Mouse (Mus musculus) CH12.LX (cell line): ENCODE measurements around the gene Itga6. TPM values are rescaled to one million over a fixed set of nuclear protein-coding genes. Genes with fewer than 3 reads are reported as not detected.
A peak's percentile ranks its signal among the peaks of the same experiment; 100 is the strongest.

Source experiments
- DNase-seq: peaks from one replicate; pipeline ENCODE4 v3.0.0-alpha.2; 2013; ENCODE audit errors: extremely low read depth
- H3K27ac ChIP-seq: 2 replicates; pipeline ENCODE4 v1.5.1; 2012; ENCODE audit warnings: low read depth, mild to moderate bottlenecking, control low read depth, moderate library complexity; ENCODE audit not compliant: insufficient read depth
- H3K27me3 ChIP-seq: replicated peaks from 2 replicates; pipeline ENCODE3; 2012; ENCODE audit warnings: inconsistent platforms
- H3K36me3 ChIP-seq, 2 experiments: replicated peaks in 1 of 2; 2 replicates each; pipeline versions ENCODE3 to v1.6.1; 2012; ENCODE audit warnings: inconsistent platforms in 1 of 2, low read length in 1 of 2, mild to moderate bottlenecking in 1 of 2, mixed read lengths in 1 of 2, moderate library complexity in 1 of 2; ENCODE audit not compliant: control insufficient read depth in 1 of 2, insufficient read depth in 1 of 2
- H3K4me1 ChIP-seq, 2 experiments: 2 replicates each; pipeline ENCODE4 v1.6.1; 2012; ENCODE audit warnings: inconsistent platforms in 1 of 2, moderate library complexity in 1 of 2; ENCODE audit not compliant: insufficient read depth in 2 of 2, control insufficient read depth in 1 of 2
- H3K4me2 ChIP-seq: 2 replicates; pipeline ENCODE4 v1.6.1; 2012; ENCODE audit warnings: low read depth, mild to moderate bottlenecking, control low read depth; ENCODE audit not compliant: poor library complexity, insufficient read depth, severe bottlenecking
- H3K4me3 ChIP-seq, 3 experiments: fragments of 150-350 bp in 1 of 3; sonication (generic) in 1 of 3; replicated peaks in 1 of 3; 2 replicates each; pipeline versions ENCODE3 to v1.5.1; 2011 to 2012; ENCODE audit warnings: low read depth in 2 of 3, low read length in 2 of 3, mild to moderate bottlenecking in 2 of 3, moderate library complexity in 2 of 3, control low read depth in 1 of 3, improper control_type of control experiment in 1 of 3, inconsistent platforms in 1 of 3, mixed read lengths in 1 of 3; ENCODE audit not compliant: poor library complexity in 1 of 3
- H3K79me2 ChIP-seq: replicated peaks from 2 replicates; pipeline ENCODE4 v1.6.1; 2012; ENCODE audit warnings: mild to moderate bottlenecking, moderate library complexity; ENCODE audit not compliant: control insufficient read depth, poor library complexity, insufficient read depth, severe bottlenecking; ENCODE audit errors: extremely low read depth
- H3K9ac ChIP-seq: 2 replicates; pipeline ENCODE4 v1.6.1; 2012; ENCODE audit warnings: low read depth, mild to moderate bottlenecking, control low read depth, moderate library complexity; ENCODE audit not compliant: insufficient read depth
- H3K9me3 ChIP-seq: replicated peaks from 2 replicates; pipeline ENCODE3; 2012; ENCODE audit warnings: low read length, inconsistent platforms, mixed read lengths
- BHLHE40 ChIP-seq: IDR thresholded peaks from 2 replicates; pipeline ENCODE4 v1.6.1; 2011; ENCODE audit warnings: mild to moderate bottlenecking, low read depth, low read length, improper control_type of control experiment
- CHD1 ChIP-seq: IDR thresholded peaks from 2 replicates; pipeline ENCODE4 v1.6.1; 2012; ENCODE audit warnings: low read depth, low read length, improper control_type of control experiment, inconsistent platforms
- CHD2 ChIP-seq: IDR thresholded peaks from 2 replicates; pipeline ENCODE4 v1.6.1; 2011; ENCODE audit warnings: low read length, improper control_type of control experiment
- CTCF ChIP-seq, 2 experiments: IDR thresholded peaks in 1 of 2; conservative IDR thresholded peaks in 1 of 2; 2 replicates each; pipeline ENCODE4 v1.5.1; 2011 to 2012; ENCODE audit warnings: low read depth in 2 of 2, low read length in 2 of 2, improper control_type of control experiment in 1 of 2, inconsistent platforms in 1 of 2, mild to moderate bottlenecking in 1 of 2, moderate library complexity in 1 of 2
- ELF1 ChIP-seq: IDR thresholded peaks from 2 replicates; pipeline ENCODE4 v1.6.1; 2014; ENCODE audit warnings: low read depth, mild to moderate bottlenecking, inconsistent platforms, low read length, improper control_type of control experiment
- EP300 ChIP-seq: IDR thresholded peaks from 2 replicates; pipeline ENCODE4 v1.6.1; 2011; ENCODE audit warnings: low read length, improper control_type of control experiment
- ETS1 ChIP-seq: conservative IDR thresholded peaks from 2 replicates; pipeline ENCODE4 v1.6.1; 2012; ENCODE audit warnings: low read depth, mild to moderate bottlenecking, inconsistent platforms, low read length, improper control_type of control experiment, moderate library complexity
- JUN ChIP-seq: IDR thresholded peaks from 2 replicates; pipeline ENCODE4 v1.6.1; 2011; ENCODE audit warnings: low read depth, mild to moderate bottlenecking, low read length, improper control_type of control experiment, moderate library complexity; ENCODE audit not compliant: insufficient read depth
- JUND ChIP-seq: conservative IDR thresholded peaks from 2 replicates; pipeline ENCODE4 v1.6.1; 2011; ENCODE audit warnings: low read depth, low read length, improper control_type of control experiment
- KAT2A ChIP-seq: IDR thresholded peaks from 2 replicates; pipeline ENCODE4 v1.6.1; 2012; ENCODE audit warnings: low read length, improper control_type of control experiment, inconsistent platforms; ENCODE audit not compliant: insufficient replicate concordance
- MAFK ChIP-seq: IDR thresholded peaks from 2 replicates; pipeline ENCODE4 v1.6.1; 2011; ENCODE audit warnings: low read length, improper control_type of control experiment; ENCODE audit not compliant: insufficient replicate concordance
- MEF2A ChIP-seq: IDR thresholded peaks from 2 replicates; pipeline ENCODE4 v1.6.1; 2014; ENCODE audit warnings: low read depth, mild to moderate bottlenecking, inconsistent platforms, low read length, improper control_type of control experiment, borderline replicate concordance
- MXI1 ChIP-seq: IDR thresholded peaks from 2 replicates; pipeline ENCODE4 v1.6.1; 2011; ENCODE audit warnings: mild to moderate bottlenecking, low read depth, low read length, improper control_type of control experiment
- MYC ChIP-seq: IDR thresholded peaks from 2 replicates; pipeline ENCODE4 v1.6.1; 2011; ENCODE audit warnings: low read depth, mild to moderate bottlenecking, improper control_type of control experiment, low read length
- NELFE ChIP-seq: IDR thresholded peaks from 2 replicates; pipeline ENCODE4 v1.6.1; 2011; ENCODE audit warnings: low read depth, low read length, improper control_type of control experiment
- NRF1 ChIP-seq: IDR thresholded peaks from 2 replicates; pipeline ENCODE4 v1.6.1; 2014; ENCODE audit warnings: low read depth, mild to moderate bottlenecking, inconsistent platforms, low read length, improper control_type of control experiment, moderate library complexity
- POLR2A ChIP-seq: IDR thresholded peaks from 2 replicates; pipeline ENCODE4 v1.6.1; 2011; ENCODE audit warnings: low read depth, mild to moderate bottlenecking, improper control_type of control experiment, low read length
- SIN3A ChIP-seq: IDR thresholded peaks from 2 replicates; pipeline ENCODE4 v1.6.1; 2012; ENCODE audit warnings: low read length, improper control_type of control experiment, inconsistent platforms
- SMC3 ChIP-seq: IDR thresholded peaks from 2 replicates; pipeline ENCODE4 v1.6.1; 2011; ENCODE audit warnings: low read depth, low read length, improper control_type of control experiment
- TBP ChIP-seq: conservative IDR thresholded peaks from 2 replicates; pipeline ENCODE4 v1.6.1; 2011; ENCODE audit warnings: low read depth, low read length, improper control_type of control experiment
- TCF12 ChIP-seq: IDR thresholded peaks from 2 replicates; pipeline ENCODE4 v1.6.1; 2014; ENCODE audit warnings: low read depth, mild to moderate bottlenecking, inconsistent platforms, low read length, improper control_type of control experiment
- USF2 ChIP-seq: conservative IDR thresholded peaks from 2 replicates; pipeline ENCODE4 v1.6.1; 2011; ENCODE audit warnings: low read depth, low read length, improper control_type of control experiment
- ZC3H11A ChIP-seq: IDR thresholded peaks from 2 replicates; pipeline ENCODE4 v1.6.1; 2012; ENCODE audit warnings: low read depth, mild to moderate bottlenecking, inconsistent platforms, low read length, improper control_type of control experiment
- ZKSCAN1 ChIP-seq: IDR thresholded peaks from 2 replicates; pipeline ENCODE4 v1.6.1; 2012; ENCODE audit warnings: low read depth, inconsistent platforms, low read length, improper control_type of control experiment, borderline replicate concordance
- ZMIZ1 ChIP-seq: IDR thresholded peaks from 2 replicates; pipeline ENCODE4 v1.6.1; 2012; ENCODE audit warnings: low read depth, mild to moderate bottlenecking, inconsistent platforms, low read length, improper control_type of control experiment
- ZNF384 ChIP-seq: IDR thresholded peaks from 2 replicates; pipeline ENCODE4 v1.6.1; 2012; ENCODE audit warnings: low read depth, low read length, improper control_type of control experiment, inconsistent platforms
- dilution Hi-C: fragments of 300-500 bp; cut with MboI; formaldehyde crosslinking; loops from 2 replicates; pipeline ENCODE4 v1.14.3; 2020; ENCODE audit warnings: low sequenced_read_pairs; ENCODE audit not compliant: extremely low pct_unique_long_range_greater_than_20kb, extremely low pct_ligation_motif_present
- in situ Hi-C: fragments of 300-500 bp; cut with MboI; formaldehyde crosslinking; loops from 3 replicates; pipeline ENCODE4 v1.14.3; 2019; ENCODE audit warnings: low sequenced_read_pairs, low pct_ligation_motif_present, low pct_unique_long_range_greater_than_20kb, mixed read lengths
- polyA plus RNA-seq: library from polyadenylated mRNA; unstranded; fragments of >175 nt; gene quantifications from 2 replicates; pipeline ENCODE4 v1.2.1, GENCODE M21; 2012; ENCODE audit warnings: low read depth; ENCODE audit not compliant: insufficient read length
- total RNA-seq, 2 experiments: library from RNA; depleted of rRNA; stranded (reverse); fragments of 300-350 nt in 1 of 2; fragments of >200 nt in 1 of 2; gene quantifications; 2 replicates each; pipeline ENCODE4 v1.2.3; 2012 to 2014

Itga6 gene
- total and polyA plus RNA-seq, 3 experiments = 6.1 to 13.9 (median 10.9) TPM

- dilution Hi-C loops (no loop called here), in situ Hi-C loops (no loop called here)
- TF ChIP-seq SIN3A = no peak
- TF ChIP-seq TBP = no peak
- H3K9me3 ChIP-seq = no peaks in the 10 kb centered on the region
- no peak overlapping the region for H3K4me3 ChIP-seq
- H3K9ac ChIP-seq = no peak overlapping the region
- DNase-seq = no peak
- H3K4me1 ChIP-seq = peaks cover 4 to 35% of the 10 kb centered on the region in 2 experiments; a peak in 3 of 4 replicates
- no peaks in the 10 kb centered on the region for H3K27me3 ChIP-seq
- H3K36me3 ChIP-seq = peaks cover 0 to 18% of the 10 kb centered on the region in 2 experiments
- no peak overlapping the region for H3K4me2 ChIP-seq
- no peak overlapping the region for H3K27ac ChIP-seq
- H3K79me2 ChIP-seq = no peaks in the 10 kb centered on the region
Observed at GRCm38 (mm10) chr2:71836232-71836631, 90.8 kb downstream of the Itga6 start.

- Histone ChIP-seq H3K9me3 (no peaks in the 10 kb centered on the region), H3K9ac (no peak overlapping the region), H3K4me2 (no peak overlapping the region), H3K4me1 (peaks cover 4 to 30% of the 10 kb centered on the region in 2 experiments; a peak in 3 of 4 replicates), H3K4me3 (no peak overlapping the region), H3K27ac (no peak overlapping the region)
- no peak for DNase-seq
- dilution Hi-C loops = no loop called here
- TF ChIP-seq KAT2A (no peak), ZC3H11A (no peak), TCF12 (no peak), BHLHE40 (no peak), ETS1 (no peak), ELF1 (no peak), MYC (no peak), NELFE (no peak), MAFK (no peak), CTCF (conservative IDR thresholded peaks at IDR 0.05 in 1 of 2, IDR thresholded peaks at IDR 0.05 in 1 of 2; ENCODE audit: low read depth in 2 of 2, low read length in 2 of 2) (no peak), CHD1 (no peak), ZNF384 (no peak), ZKSCAN1 (no peak)
- TF ChIP-seq, all 38 proteins: peak for 0
- Histone ChIP-seq H3K27me3 (no peaks in the 10 kb centered on the region), H3K79me2 (no peaks in the 10 kb centered on the region), H3K36me3 (peaks cover 0 to 20% of the 10 kb centered on the region in 2 experiments)
- in situ Hi-C loops = no loop called here
Observed at GRCm38 (mm10) chr2:71837261-71837660, 91.8 kb downstream of the Itga6 start.

GRCm38 (mm10) chr2:71837791-71838190 is 92.4 kb downstream of the Itga6 start:
- Histone ChIP-seq H3K4me2 (peak overlapping the region; percentile 71), H3K4me3 (no peak overlapping the region), H3K4me1 (peaks cover 4 to 30% of the 10 kb centered on the region in 2 experiments; a peak in 3 of 4 replicates), H3K27ac (no peak overlapping the region), H3K79me2 (no peaks in the 10 kb centered on the region), H3K36me3 (peaks cover 0 to 24% of the 10 kb centered on the region in 2 experiments), H3K27me3 (no peaks in the 10 kb centered on the region), H3K9me3 (no peaks in the 10 kb centered on the region), H3K9ac (peak overlapping the region; percentile 31; the same call in 1 of the 2 replicates)
- dilution Hi-C loops (no loop called here), in situ Hi-C loops (no loop called here)
- peak; percentile 87 for DNase-seq
- TF ChIP-seq EP300 = no peak; the same call in 1 of the 2 replicates
- TF ChIP-seq NELFE = peak; percentile 34; the same call in 1 of the 2 replicates
- peak; percentile 38 to 84 for TF ChIP-seq CTCF (conservative IDR thresholded peaks at IDR 0.05 in 1 of 2, IDR thresholded peaks at IDR 0.05 in 1 of 2; ENCODE audit: low read depth in 2 of 2, low read length in 2 of 2)
- no peak for TF ChIP-seq KAT2A
- TF ChIP-seq MEF2A = peak; percentile 60
- no peak; the same call in 1 of the 2 replicates for TF ChIP-seq NRF1
- TF ChIP-seq JUND = 0 out of 2 replicates have a peak, but pooled peaks have one; percentile 11
- TF ChIP-seq MXI1 = no peak
- peak; percentile 68 for TF ChIP-seq SMC3
- TF ChIP-seq JUN = no peak
- peak; percentile 25; the same call in 1 of the 2 replicates for TF ChIP-seq ELF1
- peak; percentile 11; the same call in 1 of the 2 replicates for TF ChIP-seq CHD2
- TF ChIP-seq USF2 = no peak
- TF ChIP-seq ZMIZ1 = no peak
- no peak for TF ChIP-seq ZNF384
- no peak for TF ChIP-seq POLR2A
